Mouse (Mus musculus) cerebellum, adult 2 months (tissue): ENCODE results near the gene Grik2.

Source experiments
- CTCF ChIP-seq: fragments of 200-500 bp; IDR thresholded peaks from 2 replicates; pipeline ENCODE4 v1.5.1; 2011; ENCODE audit warnings: low read depth, mild to moderate bottlenecking, control low read depth, low read length, moderate library complexity, borderline replicate concordance; ENCODE audit not compliant: insufficient read depth
- POLR2A ChIP-seq: fragments of 200-500 bp; IDR thresholded peaks from 2 replicates; pipeline ENCODE4 v1.6.1; 2011; ENCODE audit warnings: low read length, control low read depth, borderline replicate concordance; ENCODE audit not compliant: insufficient read depth

GRCm38 (mm10) chr10:49142658-49143057, 645.9 kb downstream of the Grik2 start:
- TF ChIP-seq CTCF = no peak
- no peak for TF ChIP-seq POLR2A
